ENCODE assay signal across 13 mouse cellular contexts in genomic region chr14:47319362-47319761, GRCm38 (mm10).
"Had no signal": no experiment of that assay in that cellular context is flagged by ENCODE, and none has a peak within 500 bp of the region (broad histone marks: within the 10 kb centered on the region; RNA-seq: fewer than 3 reads in every experiment).

No protein-coding gene starts in this region.

- H3K27me3 ChIP-seq: midbrain, embryonic 12.5 days; neural tube, embryonic 12.5 days; stomach, embryonic 15.5 days had no signal

- H3K4me2 ChIP-seq: lung, embryonic 14.5 days; midbrain, embryonic 12.5 days; neural tube, embryonic 12.5 days; stomach, embryonic 15.5 days had no signal

- DNase-seq: lung, adult 18-20 months; lung, embryonic 14.5 days; lung, postnatal 10 days; lung, postnatal 4 days; midbrain, embryonic 14.5 days; right cerebral cortex, postnatal 14 days; thymus, adult 18-20 months; thymus, postnatal 14 days; thymus, postnatal 36 days had no signal

- H3K27ac ChIP-seq: midbrain, embryonic 10.5 days; midbrain, embryonic 12.5 days; neural tube, embryonic 12.5 days; stomach, embryonic 15.5 days had no signal

- H3K9ac ChIP-seq: lung, embryonic 14.5 days; midbrain, embryonic 12.5 days; neural tube, embryonic 12.5 days; stomach, embryonic 15.5 days had no signal

- H3K4me3 ChIP-seq: midbrain, embryonic 10.5 days; midbrain, embryonic 12.5 days; neural tube, embryonic 12.5 days; stomach, embryonic 15.5 days had no signal

- H3K9me3 ChIP-seq: midbrain, embryonic 10.5 days; midbrain, embryonic 12.5 days; neural tube, embryonic 12.5 days; stomach, embryonic 15.5 days had no signal

- H3K4me1 ChIP-seq: midbrain, embryonic 10.5 days; midbrain, embryonic 12.5 days; neural tube, embryonic 12.5 days; stomach, embryonic 15.5 days had no signal
